Mouse (Mus musculus) ES-E14 (cell line): ENCODE measurements around the gene Ensa. TPM values are rescaled to one million over a fixed set of nuclear protein-coding genes. Genes with fewer than 3 reads are reported as not detected.
"Not testable (repeated sequence)": the region's sequence is repeated elsewhere in the genome, so short reads cannot be mapped to it uniquely, and the experiment has no call there.

Experiments used
- DNase-seq: peaks from one replicate; pipeline ENCODE4 v3.0.0-alpha.2; 2013; ENCODE audit warnings: low read depth, low spot score
- H3K27ac ChIP-seq: 2 replicates; pipeline ENCODE4 v1.5.1; 2012; ENCODE audit warnings: low read depth, mild to moderate bottlenecking, low read length, moderate library complexity, mixed read lengths; ENCODE audit not compliant: poor library complexity, insufficient read depth, severe bottlenecking
- H3K36me3 ChIP-seq: 2 replicates; pipeline ENCODE4 v1.6.1; 2012; ENCODE audit warnings: mild to moderate bottlenecking, low read length, moderate library complexity, mixed read lengths; ENCODE audit not compliant: control insufficient read depth, poor library complexity, insufficient read depth, severe bottlenecking
- H3K4me1 ChIP-seq, 2 experiments: fragments of 150-350 bp in 1 of 2; sonication (generic) in 1 of 2; 2 replicates each; pipeline ENCODE4 v1.6.1; 2012; ENCODE audit warnings: low read length in 2 of 2, mild to moderate bottlenecking in 1 of 2, mixed read lengths in 1 of 2; ENCODE audit not compliant: control insufficient read depth in 2 of 2, insufficient read depth in 2 of 2, poor library complexity in 1 of 2
- H3K4me3 ChIP-seq, 2 experiments: fragments of 150-350 bp in 1 of 2; sonication (generic) in 1 of 2; 2 replicates each; pipeline ENCODE4 v1.5.1; 2012; ENCODE audit warnings: low read length in 2 of 2, low read depth in 1 of 2, mild to moderate bottlenecking in 1 of 2, mixed read lengths in 1 of 2; ENCODE audit not compliant: insufficient read depth in 1 of 2, poor library complexity in 1 of 2, severe bottlenecking in 1 of 2
- H3K9ac ChIP-seq: 2 replicates; pipeline ENCODE4 v1.6.1; 2012; ENCODE audit warnings: low read depth, mild to moderate bottlenecking, low read length, mixed read lengths; ENCODE audit not compliant: poor library complexity, insufficient read depth, severe bottlenecking
- H3K9me3 ChIP-seq: fragments of 150-350 bp; sonication (generic); 2 replicates; pipeline ENCODE4 v1.6.1; 2012; ENCODE audit warnings: low read depth, mild to moderate bottlenecking, low read length; ENCODE audit not compliant: control insufficient read depth, insufficient read depth
- CHD2 ChIP-seq: IDR thresholded peaks from 2 replicates; pipeline ENCODE4 v1.6.1; 2014; ENCODE audit warnings: mild to moderate bottlenecking, low read depth, low read length, inconsistent platforms
- HCFC1 ChIP-seq: IDR thresholded peaks from 2 replicates; pipeline ENCODE4 v1.6.1; 2012; ENCODE audit warnings: low read length, inconsistent platforms, borderline replicate concordance; ENCODE audit not compliant: insufficient read depth
- MAFK ChIP-seq: IDR thresholded peaks from 2 replicates; pipeline ENCODE4 v1.6.1; 2014; ENCODE audit warnings: mild to moderate bottlenecking, low read depth, low read length, inconsistent platforms; ENCODE audit not compliant: insufficient read depth
- ZC3H11A ChIP-seq: IDR thresholded peaks from 2 replicates; pipeline ENCODE4 v1.6.1; 2012; ENCODE audit warnings: low read depth, mild to moderate bottlenecking, inconsistent platforms, low read length, borderline replicate concordance
- ZNF384 ChIP-seq: IDR thresholded peaks from 2 replicates; pipeline ENCODE4 v1.6.1; 2012; ENCODE audit warnings: low read depth, low read length, inconsistent platforms
- in situ Hi-C, 2 experiments: fragments of 600-800 bp; cut with MboI; formaldehyde crosslinking; loops; one replicate each; pipeline ENCODE4 v1.15.1; 2025; ENCODE audit warnings: low sequenced_read_pairs in 2 of 2, inconsistent platforms in 1 of 2; ENCODE audit not compliant: unreplicated experiment in 2 of 2
- total RNA-seq: library from RNA; depleted of rRNA; stranded (reverse); fragments of 300-350 nt; gene quantifications from 2 replicates; pipeline ENCODE4 v1.2.3, GENCODE M21; 2012

The Ensa gene
- total RNA-seq, 1 experiment = 56.8 TPM

- no peaks in the 10 kb centered on the region for H3K9me3 ChIP-seq
- H3K9ac ChIP-seq = no peak overlapping the region
- DNase-seq = no peak
- in situ Hi-C loops = no loop called here
- H3K36me3 ChIP-seq = peaks cover 7% of the 10 kb centered on the region
- H3K4me1 ChIP-seq = peaks cover 6% of the 10 kb centered on the region in 2 experiments; a peak in 2 of 4 replicates
- no peak overlapping the region for H3K27ac ChIP-seq
- TF ChIP-seq MAFK = no peak
- no peak for TF ChIP-seq ZNF384
- TF ChIP-seq CHD2 = no peak
- no peak for TF ChIP-seq ZC3H11A
- TF ChIP-seq HCFC1 = no peak
- no peak overlapping the region for H3K4me3 ChIP-seq
Measured at GRCm38 (mm10) chr3:95621241-95621640, 3.6 kb upstream of the Ensa start.

- Histone ChIP-seq H3K4me3 (peak overlapping the region in 1 of 2 experiments; percentile 35; a peak in 1 of 4 replicates), H3K9ac (peak overlapping the region; percentile 50; the same call in 1 of the 2 replicates)
- H3K9me3 ChIP-seq, DNase-seq, H3K36me3 ChIP-seq, in situ Hi-C loops, H3K27ac ChIP-seq, H3K4me1 ChIP-seq: not testable (repeated sequence)
Measured at GRCm38 (mm10) chr3:95622421-95622820, 2.4 kb upstream of the Ensa start.

- Histone ChIP-seq H3K9me3 (no peaks in the 10 kb centered on the region), H3K4me1 (peaks cover 6% of the 10 kb centered on the region in 2 experiments; a peak in 2 of 4 replicates), H3K9ac (no peak overlapping the region), H3K27ac (no peak overlapping the region), H3K36me3 (peaks cover 14% of the 10 kb centered on the region), H3K4me3 (no peak overlapping the region)
- no peak for DNase-seq
- in situ Hi-C loops = no loop called here
- TF ChIP-seq ZC3H11A (no peak), CHD2 (no peak), HCFC1 (no peak), ZNF384 (no peak), MAFK (no peak)
Measured at GRCm38 (mm10) chr3:95623551-95623950, 1.2 kb upstream of the Ensa start.

GRCm38 (mm10) chr3:95623991-95624515 is 740 bp upstream of the Ensa start:
- H3K9me3 ChIP-seq, H3K27ac ChIP-seq, H3K9ac ChIP-seq, H3K4me1 ChIP-seq, DNase-seq, in situ Hi-C loops: not testable (repeated sequence)
- Histone ChIP-seq H3K4me3 (peak overlapping the region in 1 of 2 experiments; percentile 70; a peak in 2 of 4 replicates), H3K36me3 (peaks cover 19% of the 10 kb centered on the region)

GRCm38 (mm10) chr3:95627763-95628162 is 3.0 kb downstream of the Ensa start:
- Histone ChIP-seq H3K9ac (no peak overlapping the region), H3K9me3 (no peaks in the 10 kb centered on the region), H3K36me3 (peaks cover 31% of the 10 kb centered on the region), H3K4me3 (no peak overlapping the region), H3K4me1 (peaks cover 6 to 10% of the 10 kb centered on the region in 2 experiments; a peak in 3 of 4 replicates), H3K27ac (no peak overlapping the region)
- no peak for TF ChIP-seq HCFC1
- no peak for TF ChIP-seq CHD2
- TF ChIP-seq MAFK = no peak
- TF ChIP-seq ZC3H11A = no peak
- no peak for TF ChIP-seq ZNF384
- no peak for DNase-seq
- in situ Hi-C loops = no loop called here
